Mouse (Mus musculus) kidney, postnatal 0 days (tissue): Measurements from ENCODE around the gene Klhl6. TPM values are rescaled to one million over a fixed set of nuclear protein-coding genes. Genes with fewer than 3 reads are reported as not detected.

ENCODE experiments used
- ATAC-seq: fragments of 200-750 bp; cut with Nextera tagmentation; replicated peaks from 2 replicates; pipeline ENCODE4 v1.8.0; 2017; ENCODE audit warnings: low read depth, moderate number of reproducible peaks, moderate TSS enrichment, moderate library complexity; ENCODE audit not compliant: low FRiP score
- DNase-seq: peaks from one replicate; pipeline ENCODE4 v3.0.0-alpha.2; 2016; ENCODE audit warnings: low spot score
- H3K27ac ChIP-seq: fragments of 300-500 bp; sonication (generic); 2 replicates; pipeline ENCODE4 v1.5.1; 2014; ENCODE audit warnings: mild to moderate bottlenecking
- H3K27me3 ChIP-seq: fragments of 300-500 bp; sonication (generic); 2 replicates; pipeline ENCODE4 v1.6.1; 2014; ENCODE audit warnings: low read length, mixed read lengths; ENCODE audit not compliant: insufficient read depth
- H3K36me3 ChIP-seq: fragments of 300-500 bp; sonication (generic); 2 replicates; pipeline ENCODE4 v1.6.1; 2014; ENCODE audit warnings: low read length, mixed read lengths; ENCODE audit not compliant: insufficient read depth
- H3K4me1 ChIP-seq: fragments of 300-500 bp; sonication (generic); replicated peaks from 2 replicates; pipeline ENCODE4 v1.6.1; 2014; ENCODE audit warnings: antibody characterized with exemption, low read length, mixed read lengths; ENCODE audit not compliant: insufficient read depth
- H3K4me2 ChIP-seq: fragments of 300-500 bp; sonication (generic); 2 replicates; pipeline ENCODE4 v1.6.1; 2014; ENCODE audit warnings: mild to moderate bottlenecking, low read length, moderate library complexity, mixed read lengths
- H3K4me3 ChIP-seq: fragments of 300-500 bp; sonication (generic); replicated peaks from 2 replicates; pipeline ENCODE4 v1.5.1; 2014; ENCODE audit warnings: low read depth, low read length
- H3K9ac ChIP-seq: fragments of 300-500 bp; sonication (generic); 2 replicates; pipeline ENCODE4 v1.6.1; 2014; ENCODE audit warnings: low read depth, low read length
- H3K9me3 ChIP-seq: fragments of 300-500 bp; sonication (generic); replicated peaks from 2 replicates; pipeline ENCODE4 v1.6.1; 2016; ENCODE audit warnings: low read length, inconsistent platforms, mixed read lengths
- CTCF ChIP-seq: IDR thresholded peaks from 2 replicates; pipeline ENCODE4 v1.5.1; 2016; ENCODE audit warnings: antibody characterized with exemption, low read depth, mild to moderate bottlenecking, moderate library complexity
- WGBS: fragments of 180-500 bp; shearing (Covaris S2); extraction: QIAGEN DNeasy Blood & Tissue Kit; methylation state at CpG from one replicate; pipeline ENCODE4 v1.1.7; 2014; 5-methylcytosine and 5-hydroxymethylcytosine counted together
- polyA plus RNA-seq: library from polyadenylated mRNA; unstranded; fragments of >200 nt; fragmentation: Nextera tagmentation; extraction: Ambion mirVana; gene quantifications from 2 replicates; pipeline ENCODE4 v1.2.1, GENCODE M21; 2015

Klhl6 gene
- polyA plus RNA-seq, 1 experiment from 2014 or later: 12.2 TPM

- no peak for ATAC-seq
- TF ChIP-seq CTCF: no peak
- H3K27me3 ChIP-seq: no peaks in the 10 kb centered on the region
- H3K9ac ChIP-seq: no peak overlapping the region
- no peak overlapping the region for H3K4me3 ChIP-seq
- no peaks in the 10 kb centered on the region for H3K36me3 ChIP-seq
- 77% methylated on average over 1 of the region's 1 CpGs for WGBS
- H3K27ac ChIP-seq: no peak overlapping the region
- H3K4me2 ChIP-seq: no peak overlapping the region
- H3K4me1 ChIP-seq: no peaks in the 10 kb centered on the region
- no peak for DNase-seq
- no peaks in the 10 kb centered on the region for H3K9me3 ChIP-seq
These were observed 64.6 kb downstream of the Klhl6 start for GRCm38 (mm10) chr16:19918286-19918685.

DNA sequence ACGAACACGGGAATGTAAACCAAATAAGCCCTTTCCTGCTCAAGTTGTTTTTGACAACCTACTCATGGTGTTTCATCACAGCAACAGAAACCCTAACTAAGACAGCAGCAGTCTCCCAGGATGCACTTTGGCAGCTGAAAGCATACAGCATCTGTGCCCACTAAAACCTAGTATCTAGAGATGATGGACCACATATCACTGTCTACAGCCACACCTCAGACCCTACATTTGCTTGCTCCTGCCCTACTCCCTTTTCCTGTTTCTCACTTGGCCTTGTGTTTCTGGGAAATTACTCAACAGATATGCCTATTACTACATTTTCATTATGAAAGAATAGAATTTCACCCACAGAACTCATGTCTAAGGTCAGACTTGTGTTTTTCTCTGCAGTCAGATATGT, 70.3 kb downstream of the Klhl6 start:
- H3K36me3 ChIP-seq: no peaks in the 10 kb centered on the region
- no peaks in the 10 kb centered on the region for H3K9me3 ChIP-seq
- H3K27me3 ChIP-seq: no peaks in the 10 kb centered on the region
- 61% methylated on average over 2 of the region's 2 CpGs for WGBS
- no peaks in the 10 kb centered on the region for H3K4me1 ChIP-seq
- H3K9ac ChIP-seq: no peak overlapping the region
- no peak overlapping the region for H3K4me2 ChIP-seq
- TF ChIP-seq CTCF: no peak
- no peak overlapping the region for H3K27ac ChIP-seq
- H3K4me3 ChIP-seq: no peak overlapping the region
- DNase-seq (no peak), ATAC-seq (no peak)

DNA sequence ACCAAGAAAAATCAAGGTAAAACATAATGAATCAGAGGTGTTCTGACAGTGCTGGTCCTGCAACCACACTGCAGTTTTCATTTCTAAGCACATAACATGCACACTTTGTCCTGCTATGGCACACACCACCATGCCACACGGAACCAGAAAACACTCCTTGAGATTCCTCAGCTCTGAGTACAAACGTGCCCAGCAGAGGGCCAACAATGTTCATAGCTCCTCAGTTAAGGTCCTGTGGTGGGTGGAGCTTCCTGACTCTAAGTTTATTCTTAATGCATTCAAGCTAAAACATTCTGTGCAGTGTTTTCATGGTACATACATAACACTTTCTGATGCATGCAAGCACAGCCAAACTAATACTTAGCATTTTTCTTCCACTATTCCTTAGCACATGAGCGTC, 74.5 kb downstream of the Klhl6 start:
- no peak overlapping the region for H3K9ac ChIP-seq
- no peaks in the 10 kb centered on the region for H3K27me3 ChIP-seq
- H3K27ac ChIP-seq: no peak overlapping the region
- H3K9me3 ChIP-seq: no peaks in the 10 kb centered on the region
- peak; percentile 39; the same call in 1 of the 2 replicates for TF ChIP-seq CTCF
- no peak overlapping the region for H3K4me2 ChIP-seq
- WGBS: 64% methylated on average over 3 of the region's 3 CpGs
- H3K36me3 ChIP-seq: no peaks in the 10 kb centered on the region
- DNase-seq: no peak
- no peaks in the 10 kb centered on the region for H3K4me1 ChIP-seq
- H3K4me3 ChIP-seq: no peak overlapping the region
- ATAC-seq: no peak

- no peak overlapping the region for H3K4me3 ChIP-seq
- ATAC-seq (no peak), DNase-seq (peak; percentile 82)
- no peak overlapping the region for H3K9ac ChIP-seq
- WGBS: 36% methylated on average over 2 of the region's 2 CpGs
- H3K36me3 ChIP-seq: no peaks in the 10 kb centered on the region
- H3K27me3 ChIP-seq: no peaks in the 10 kb centered on the region
- H3K4me1 ChIP-seq: no peaks in the 10 kb centered on the region
- peak; percentile 75 for TF ChIP-seq CTCF
- H3K9me3 ChIP-seq: no peaks in the 10 kb centered on the region
- H3K27ac ChIP-seq: no peak overlapping the region
- no peak overlapping the region for H3K4me2 ChIP-seq
These were observed 75.7 kb downstream of the Klhl6 start for GRCm38 (mm10) chr16:19907103-19907502.

GRCm38 (mm10) chr16:19904734-19905479, 77.9 kb downstream of the Klhl6 start:
- Histone ChIP-seq H3K4me2 (no peak overlapping the region), H3K27me3 (no peaks in the 10 kb centered on the region), H3K9me3 (no peaks in the 10 kb centered on the region), H3K9ac (no peak overlapping the region), H3K4me3 (no peak overlapping the region), H3K27ac (no peak overlapping the region), H3K36me3 (no peaks in the 10 kb centered on the region), H3K4me1 (no peaks in the 10 kb centered on the region)
- TF ChIP-seq CTCF: no peak
- WGBS: 37% methylated on average over 2 of the region's 2 CpGs
- ATAC-seq: no peak
- peak; percentile 10 for DNase-seq

DNA sequence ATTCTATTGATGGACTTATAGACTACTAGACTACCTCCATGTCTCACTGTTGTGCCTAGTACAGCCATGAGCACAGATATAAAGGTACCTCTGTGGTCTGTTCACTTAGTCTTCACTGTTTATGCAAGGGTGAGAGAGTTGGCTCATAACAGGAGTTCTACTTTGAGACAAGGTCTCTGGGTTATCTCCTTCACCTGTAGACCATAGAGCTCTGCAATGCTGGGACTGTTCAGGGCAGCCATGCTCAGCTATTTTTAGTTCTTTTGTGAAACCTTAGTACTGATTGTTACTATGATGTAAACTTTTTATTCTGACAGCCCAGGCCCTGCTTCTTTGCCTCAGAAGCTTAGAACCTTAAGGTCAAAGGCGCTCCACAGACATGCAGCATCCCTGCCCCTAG, 79.0 kb downstream of the Klhl6 start:
- no peak overlapping the region for H3K27ac ChIP-seq
- H3K4me3 ChIP-seq: no peak overlapping the region
- H3K27me3 ChIP-seq: no peaks in the 10 kb centered on the region
- no peaks in the 10 kb centered on the region for H3K4me1 ChIP-seq
- H3K36me3 ChIP-seq: no peaks in the 10 kb centered on the region
- no peaks in the 10 kb centered on the region for H3K9me3 ChIP-seq
- no peak overlapping the region for H3K9ac ChIP-seq
- no peak for TF ChIP-seq CTCF
- no peak overlapping the region for H3K4me2 ChIP-seq
- no peak for ATAC-seq
- 88% methylated on average over 1 of the region's 1 CpGs for WGBS
- no peak for DNase-seq

Other genes starting within 250 kb of the Klhl6 start
- 4.6 and 5.5 TPM in 2 replicates for gene B3gnt5, start 222.8 kb downstream of the Klhl6 start, polyA plus RNA-seq
- gene Klhl24, start 114.5 kb upstream of the Klhl6 start, polyA plus RNA-seq: 38.7 and 39.7 TPM in 2 replicates
- gene Yeats2, start 158.0 kb upstream of the Klhl6 start, polyA plus RNA-seq: 12.5 and 12.7 TPM in 2 replicates